Mouse (Mus musculus) thymus, adult 2 months (tissue): ENCODE measurements around the gene Gm973. TPM values are rescaled to one million over a fixed set of nuclear protein-coding genes. Genes with fewer than 3 reads are reported as not detected.

Experiments used
- DNase-seq: peaks from one replicate; pipeline ENCODE4 v3.0.0; 2021
- H3K27ac ChIP-seq: fragments of 200-500 bp; 2 replicates; pipeline ENCODE4 v1.5.1; 2012; ENCODE audit warnings: low read length, control low read depth; ENCODE audit not compliant: control insufficient read depth, insufficient read depth
- H3K27me3 ChIP-seq: fragments of 200-500 bp; 2 replicates; pipeline ENCODE4 v1.6.1; 2012; ENCODE audit warnings: mild to moderate bottlenecking, low read length, moderate library complexity, mixed read lengths; ENCODE audit not compliant: control insufficient read depth, insufficient read depth
- H3K36me3 ChIP-seq: fragments of 200-500 bp; 2 replicates; pipeline ENCODE4 v1.6.1; 2012; ENCODE audit warnings: mild to moderate bottlenecking, low read length, moderate library complexity; ENCODE audit not compliant: control insufficient read depth, insufficient read depth
- H3K4me1 ChIP-seq: fragments of 200-500 bp; replicated peaks from 2 replicates; pipeline ENCODE4 v1.6.1; 2012; ENCODE audit warnings: low read length; ENCODE audit not compliant: control insufficient read depth, insufficient read depth
- H3K4me3 ChIP-seq: fragments of 200-500 bp; 2 replicates; pipeline ENCODE4 v1.5.1; 2012; ENCODE audit warnings: mild to moderate bottlenecking, low read length, control low read depth, moderate library complexity; ENCODE audit not compliant: control insufficient read depth, insufficient read depth
- CTCF ChIP-seq: fragments of 200-500 bp; IDR thresholded peaks from 2 replicates; pipeline ENCODE4 v1.5.1; 2012; ENCODE audit warnings: mild to moderate bottlenecking, control low read depth, low read length, moderate library complexity, borderline replicate concordance; ENCODE audit not compliant: control insufficient read depth, poor library complexity, insufficient read depth; ENCODE audit errors: extremely low read depth
- POLR2A ChIP-seq: fragments of 200-500 bp; IDR thresholded peaks from 2 replicates; pipeline ENCODE4 v1.6.1; 2012; ENCODE audit warnings: mild to moderate bottlenecking, low read length, control low read depth, moderate library complexity; ENCODE audit not compliant: control insufficient read depth, poor library complexity, insufficient read depth; ENCODE audit errors: extremely low read depth
- WGBS: fragments of 180-500 bp; shearing (Covaris S2); methylation state at CpG from one replicate; pipeline ENCODE4 v1.1.7; 2018; 5-methylcytosine and 5-hydroxymethylcytosine counted together
- polyA plus RNA-seq: library from polyadenylated mRNA; depleted of rRNA; stranded (reverse); fragments of >200 nt; gene quantifications from 2 replicates; pipeline ENCODE4 v1.2.3, GENCODE M21; 2012

The Gm973 gene
- polyA plus RNA-seq, 1 experiment = 0.09 TPM

DNA sequence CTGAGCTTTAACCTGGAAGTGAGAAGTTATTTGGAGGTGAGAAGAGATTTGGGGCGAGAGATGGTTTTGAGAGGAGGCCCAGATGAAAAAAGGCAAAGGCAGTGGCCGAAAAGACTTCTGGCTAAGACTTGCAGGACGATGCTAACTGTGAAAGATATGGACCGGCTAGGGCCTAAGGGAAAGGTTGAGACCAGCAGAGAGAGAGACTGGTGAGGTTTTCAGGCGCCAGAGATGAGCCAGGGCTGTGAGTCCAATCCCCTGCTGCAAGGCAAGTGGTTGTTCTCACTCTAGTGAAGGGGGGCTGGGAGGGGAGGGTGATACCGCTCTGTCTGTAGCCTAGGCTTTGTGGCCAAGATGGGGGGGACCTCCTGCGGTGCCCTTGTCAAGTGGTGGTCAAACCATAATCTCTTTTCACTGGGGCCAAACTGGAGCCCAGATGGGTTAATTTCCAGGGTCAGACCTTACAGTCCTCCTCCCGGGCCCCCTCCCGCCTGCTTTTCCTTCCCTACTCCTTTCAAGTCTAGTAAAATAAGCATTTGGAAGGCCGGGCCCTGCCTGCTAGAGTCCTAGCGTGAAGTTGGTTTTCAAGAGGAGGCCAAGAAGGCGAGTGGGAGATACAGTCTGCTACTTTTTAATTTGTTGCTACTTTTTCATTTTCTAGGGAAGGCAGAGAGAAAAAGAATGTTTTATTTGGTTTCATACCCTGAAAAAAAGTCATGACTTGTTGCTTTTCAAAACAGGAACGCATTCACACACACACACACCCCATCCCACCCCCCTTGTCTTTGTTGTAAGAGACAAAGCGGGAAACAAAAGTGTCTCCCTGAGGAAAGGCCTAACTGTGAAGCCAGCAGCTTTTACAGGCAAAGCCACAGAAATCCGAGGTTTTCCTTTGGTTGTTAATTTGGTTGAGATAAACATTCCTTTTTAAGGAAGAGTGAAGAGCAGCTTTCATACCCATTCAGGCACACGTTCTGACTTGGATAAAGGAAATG, 31.0 kb upstream of the Gm973 start:
- WGBS = 90% methylated on average over 16 of the region's 16 CpGs
- Histone ChIP-seq H3K27ac (no peak overlapping the region), H3K27me3 (peaks cover 11% of the 10 kb centered on the region; the same call in 1 of the 2 replicates), H3K36me3 (no peaks in the 10 kb centered on the region), H3K4me3 (peak overlapping the region; percentile 2; the same call in 1 of the 2 replicates), H3K4me1 (peaks cover 21% of the 10 kb centered on the region)
- TF ChIP-seq CTCF = no peak
- no peak for DNase-seq

DNA sequence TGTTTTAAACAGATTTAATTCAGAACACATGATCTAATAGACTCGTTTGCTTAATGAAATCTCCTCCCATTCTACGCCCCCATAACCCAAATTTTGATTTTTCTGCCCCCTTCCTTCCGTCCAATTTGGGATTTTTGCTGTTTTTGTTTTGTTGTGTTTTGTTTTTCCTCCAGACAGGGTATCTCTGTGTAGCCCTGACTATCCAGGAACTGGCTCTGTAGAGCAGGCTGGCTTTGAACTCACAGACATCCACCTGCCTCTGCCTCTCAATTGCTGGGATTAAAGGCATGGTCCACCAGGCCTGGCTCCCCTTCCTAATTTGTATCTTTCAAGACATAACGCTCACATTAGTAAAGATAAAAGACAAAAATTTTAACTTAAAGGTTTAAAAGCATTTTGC, 30.3 kb upstream of the Gm973 start:
- Histone ChIP-seq H3K4me1 (peaks cover 20% of the 10 kb centered on the region), H3K36me3 (no peaks in the 10 kb centered on the region), H3K27me3 (peaks cover 11% of the 10 kb centered on the region; the same call in 1 of the 2 replicates), H3K27ac (no peak overlapping the region), H3K4me3 (no peak overlapping the region)
- no peak for TF ChIP-seq CTCF
- no peak for TF ChIP-seq POLR2A
- DNase-seq = no peak
- WGBS = 91% methylated on average over 4 of the region's 4 CpGs

DNA sequence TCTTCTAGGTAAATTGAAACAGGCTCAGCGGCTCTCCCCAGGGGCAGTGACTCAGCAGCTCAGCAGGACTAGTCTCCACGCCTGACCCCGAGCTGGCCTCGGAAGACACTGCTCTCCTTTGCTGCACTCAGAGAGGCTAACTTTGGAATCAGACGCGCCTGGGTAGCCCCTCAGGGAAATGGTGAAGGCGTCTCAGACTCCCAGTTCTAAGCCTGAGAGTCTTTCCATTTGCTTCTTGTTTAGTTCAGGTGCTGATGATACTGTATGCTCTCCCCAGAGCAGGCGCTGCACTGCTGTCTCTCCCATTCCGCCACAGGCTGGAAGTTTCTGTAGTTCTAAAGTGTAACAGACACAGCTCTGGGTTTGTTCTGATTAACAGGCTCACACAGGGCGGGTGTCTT, 28.4 kb upstream of the Gm973 start:
- no peak for DNase-seq
- H3K4me1 ChIP-seq = peaks cover 15% of the 10 kb centered on the region
- TF ChIP-seq POLR2A = no peak
- TF ChIP-seq CTCF = no peak
- WGBS = 48% methylated on average over 10 of the region's 10 CpGs
- H3K4me3 ChIP-seq = no peak overlapping the region
- peaks cover 11% of the 10 kb centered on the region; the same call in 1 of the 2 replicates for H3K27me3 ChIP-seq
- H3K36me3 ChIP-seq = no peaks in the 10 kb centered on the region
- H3K27ac ChIP-seq = no peak overlapping the region

DNA sequence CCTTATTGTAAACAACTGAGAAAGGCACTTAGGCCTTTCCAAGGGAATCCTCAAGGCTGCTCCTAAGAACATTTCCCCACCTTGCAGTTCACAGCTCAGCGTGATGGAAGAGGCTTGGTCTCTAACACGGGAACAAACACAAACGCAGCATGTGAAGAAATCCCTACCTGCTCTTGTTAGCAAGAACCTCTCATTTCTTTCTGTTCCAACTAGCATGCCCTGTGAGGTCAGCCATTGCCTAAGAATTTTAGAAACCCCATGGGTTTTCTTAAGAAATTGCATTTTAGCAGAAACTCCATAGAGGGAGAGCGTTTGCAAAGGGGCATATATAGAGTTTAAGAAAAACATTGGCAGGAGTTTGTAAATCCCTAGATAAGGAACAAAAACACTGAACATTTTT, 27.6 kb upstream of the Gm973 start:
- H3K36me3 ChIP-seq = no peaks in the 10 kb centered on the region
- peaks cover 5% of the 10 kb centered on the region; the same call in 1 of the 2 replicates for H3K27me3 ChIP-seq
- H3K4me3 ChIP-seq = no peak overlapping the region
- no peak for TF ChIP-seq POLR2A
- TF ChIP-seq CTCF = no peak
- H3K4me1 ChIP-seq = peaks cover 7% of the 10 kb centered on the region
- H3K27ac ChIP-seq = no peak overlapping the region
- WGBS = 95% methylated on average over 4 of the region's 4 CpGs
- DNase-seq = no peak

DNA sequence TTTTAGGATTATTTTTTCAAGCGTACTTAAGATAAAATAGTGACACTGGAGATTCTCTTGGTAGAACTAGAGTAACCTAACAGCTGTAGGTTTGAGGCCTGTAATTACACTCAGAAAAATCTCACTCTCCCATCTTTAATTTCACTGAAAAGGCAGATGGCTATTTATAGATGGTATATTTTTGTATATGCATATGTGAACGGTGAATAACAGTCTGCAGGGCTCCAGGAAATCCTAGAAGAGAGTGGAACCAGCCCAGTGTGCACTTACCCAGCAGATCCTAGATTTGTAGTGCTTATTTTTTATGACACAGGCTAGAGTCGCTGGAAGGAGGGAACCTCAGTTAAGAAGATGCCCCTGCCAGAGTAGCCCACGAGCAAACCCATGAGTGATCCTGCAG, 27.1 kb upstream of the Gm973 start:
- Histone ChIP-seq H3K36me3 (no peaks in the 10 kb centered on the region), H3K27me3 (no peaks in the 10 kb centered on the region), H3K27ac (no peak overlapping the region), H3K4me1 (0 out of 2 replicates have a peak, but pooled peaks cover 2% of the 10 kb centered on the region), H3K4me3 (no peak overlapping the region)
- 78% methylated on average over 4 of the region's 4 CpGs for WGBS
- no peak for DNase-seq
- TF ChIP-seq POLR2A (no peak), CTCF (no peak)

DNA sequence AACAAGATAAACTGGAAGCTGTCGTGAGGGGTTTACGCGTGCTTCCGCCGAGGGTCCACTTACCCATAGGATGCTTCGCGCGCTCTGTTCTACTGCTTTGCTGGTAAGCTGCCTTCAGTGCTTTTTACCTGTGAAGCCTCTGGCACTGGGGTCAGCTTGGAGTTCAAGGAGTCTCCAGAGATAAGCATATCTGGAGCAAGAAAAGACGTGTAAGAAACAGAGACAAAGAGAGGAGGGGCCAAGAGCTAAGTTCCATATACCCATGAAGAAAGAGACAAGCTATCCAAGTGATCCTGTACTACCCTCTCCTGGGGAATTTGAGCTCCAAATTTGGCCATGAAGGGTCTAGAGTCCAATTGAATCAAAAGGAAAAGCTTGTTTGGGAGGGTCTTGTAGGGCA, 24.5 kb upstream of the Gm973 start:
- 0 out of 2 replicates have a peak, but pooled peaks cover 2% of the 10 kb centered on the region for H3K4me1 ChIP-seq
- no peak for TF ChIP-seq POLR2A
- TF ChIP-seq CTCF = no peak
- H3K36me3 ChIP-seq = no peaks in the 10 kb centered on the region
- H3K4me3 ChIP-seq = no peak overlapping the region
- 98% methylated on average over 9 of the region's 9 CpGs for WGBS
- no peak overlapping the region for H3K27ac ChIP-seq
- DNase-seq = no peak
- H3K27me3 ChIP-seq = no peaks in the 10 kb centered on the region
